Mouse (Mus musculus): Measurements from ENCODE around the gene Tex29. TPM values are rescaled to one million over a fixed set of nuclear protein-coding genes. Genes with fewer than 3 reads are reported as not detected.

Gene Tex29
- not detected for total RNA-seq (2021)
- long read RNA-seq, experiment 1, result 0 reads
- long read RNA-seq, experiment 2, result 0 reads

DNA sequence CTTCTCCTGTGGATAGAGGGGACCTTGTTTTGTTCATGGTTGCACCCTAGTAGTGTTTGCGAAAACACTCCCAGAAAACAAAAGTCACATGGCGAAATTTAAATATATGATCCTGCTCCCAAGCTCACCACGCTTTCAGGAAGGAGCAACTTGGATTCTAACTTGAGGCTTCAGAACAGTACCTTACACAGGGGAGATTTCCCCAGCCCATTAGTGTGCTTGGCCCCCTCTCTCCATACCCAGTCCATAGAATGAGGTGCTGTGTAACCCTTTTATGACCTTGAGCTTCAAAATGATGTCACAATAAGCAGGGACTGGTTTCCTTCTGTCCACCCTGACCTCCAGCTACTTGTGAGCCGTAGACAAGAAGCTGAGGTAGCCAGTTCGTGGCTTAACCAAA, at the start of gene Tex29:
TSS of gene Tex29 (plus strand) at position 301 of the 400 bp plus-strand sequence.
- no peak for DNase-seq

DNA sequence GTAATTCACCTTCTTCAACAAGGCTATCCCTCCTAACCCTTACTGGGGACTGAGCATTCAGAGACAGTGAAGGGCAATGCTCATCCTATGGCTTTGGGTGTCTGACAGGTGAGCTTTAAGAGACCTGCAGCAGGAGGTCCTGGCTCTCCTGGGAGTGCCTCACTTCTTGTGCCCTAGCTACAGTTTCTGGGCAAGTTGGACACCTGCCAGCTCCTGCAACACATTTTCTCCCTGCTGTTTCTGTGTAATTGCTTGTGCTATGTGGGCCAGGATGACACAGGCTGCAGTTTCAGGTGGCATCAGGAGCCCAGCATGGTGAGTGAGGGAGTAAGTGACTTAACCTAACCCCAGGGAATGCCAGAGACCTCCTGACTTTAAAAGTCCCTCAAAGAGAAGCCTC, 45.3 kb upstream of the Tex29 start:
- DNase-seq, result no peak

DNA sequence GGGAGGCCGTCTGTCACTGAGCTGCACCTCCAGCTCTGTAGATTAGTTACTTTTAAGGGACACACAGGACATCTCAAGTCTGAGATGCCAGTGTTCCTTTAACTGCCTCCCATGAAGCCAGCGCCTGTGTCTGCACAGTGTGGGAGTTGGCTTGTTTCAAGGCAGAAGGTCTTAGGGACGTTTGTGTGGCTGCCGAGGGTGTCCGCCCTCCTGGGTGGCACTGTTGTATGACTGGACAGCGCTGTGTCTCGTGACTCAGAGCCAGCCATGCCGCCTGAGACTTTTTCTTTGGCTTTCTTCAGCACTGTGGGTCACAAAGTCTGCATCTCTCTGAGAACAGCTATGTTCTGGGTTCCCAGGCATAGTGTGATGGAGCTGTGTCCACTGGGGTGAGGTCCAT, 43.1 kb upstream of the Tex29 start:
- no peak for DNase-seq

DNA sequence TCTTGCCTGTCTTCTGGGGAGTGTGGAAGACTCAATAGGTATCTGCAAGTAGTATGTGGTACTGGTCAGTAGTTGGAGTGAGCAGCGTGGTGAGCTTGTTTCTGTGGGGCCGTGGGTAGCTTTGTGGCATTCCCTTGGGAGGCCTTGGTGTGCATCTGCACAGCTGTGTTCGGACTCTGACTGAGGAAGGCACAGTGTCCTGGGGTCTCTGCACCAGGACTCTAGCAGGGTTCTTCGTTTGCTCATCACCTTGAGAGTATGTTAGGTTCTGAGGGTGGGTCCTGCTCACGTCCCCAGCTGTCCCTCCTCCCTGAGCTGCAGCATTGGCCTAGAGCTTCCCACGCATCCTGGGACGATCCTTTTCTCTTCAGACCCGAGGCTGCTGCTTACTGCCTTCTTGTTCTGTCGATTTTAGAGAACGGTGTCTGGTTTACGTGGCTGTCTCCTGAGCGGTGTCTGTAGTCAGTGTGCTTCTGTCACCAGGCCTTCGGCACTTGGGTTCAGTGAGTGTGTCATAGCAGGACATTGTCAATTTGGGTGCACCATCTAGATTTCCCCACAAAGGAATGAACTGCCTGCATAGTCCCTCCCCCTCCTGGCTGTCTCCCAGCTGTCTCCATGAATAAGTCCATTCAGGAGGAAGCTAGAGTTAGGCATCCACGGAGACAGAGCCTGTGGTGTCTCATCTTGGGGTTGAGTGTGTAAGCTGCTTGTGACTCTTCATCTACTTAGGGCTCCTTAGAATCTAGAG, 42.4 kb upstream of the Tex29 start:
- DNase-seq, result no peak

DNA sequence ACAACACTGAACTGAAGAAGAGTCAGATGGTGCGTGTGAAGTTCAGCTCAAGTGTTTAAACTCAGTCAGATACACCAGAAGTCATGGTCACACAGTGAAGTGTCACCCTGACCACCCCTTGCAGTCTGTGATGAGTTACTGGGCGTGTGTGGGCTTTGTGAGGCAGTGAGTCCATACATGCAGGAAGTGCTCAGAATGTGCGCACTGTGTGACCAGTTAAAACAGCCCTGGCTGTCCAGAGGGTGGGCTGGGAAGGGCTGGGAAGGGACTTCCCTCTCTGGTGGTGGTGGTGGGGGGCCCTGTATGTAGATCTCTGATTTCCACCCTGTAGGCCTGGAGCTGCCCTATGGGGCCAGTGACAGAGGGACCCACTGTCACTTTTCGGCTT, 41.8 kb upstream of the Tex29 start:
- no peak for DNase-seq

DNA sequence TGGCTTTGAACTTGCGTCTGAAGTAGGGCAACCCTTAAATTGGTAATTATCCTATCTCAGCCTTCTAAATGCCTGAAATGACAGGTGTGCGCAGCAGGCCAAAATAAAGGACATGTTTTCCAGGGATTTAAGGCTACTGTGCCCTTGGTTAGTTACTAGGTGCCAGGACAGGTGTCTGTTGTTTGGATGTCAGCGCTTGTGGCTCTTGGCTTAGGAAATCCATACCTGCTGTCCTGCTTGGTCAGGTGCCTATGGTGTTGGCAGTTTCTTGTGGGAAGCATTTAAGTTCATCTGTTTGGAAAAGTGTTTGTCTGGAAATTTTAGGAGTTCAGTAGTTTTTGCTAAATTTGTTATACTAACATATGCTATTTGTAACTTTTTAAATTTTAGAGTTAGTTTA, 41.2 kb upstream of the Tex29 start:
- DNase-seq, result no peak

DNA sequence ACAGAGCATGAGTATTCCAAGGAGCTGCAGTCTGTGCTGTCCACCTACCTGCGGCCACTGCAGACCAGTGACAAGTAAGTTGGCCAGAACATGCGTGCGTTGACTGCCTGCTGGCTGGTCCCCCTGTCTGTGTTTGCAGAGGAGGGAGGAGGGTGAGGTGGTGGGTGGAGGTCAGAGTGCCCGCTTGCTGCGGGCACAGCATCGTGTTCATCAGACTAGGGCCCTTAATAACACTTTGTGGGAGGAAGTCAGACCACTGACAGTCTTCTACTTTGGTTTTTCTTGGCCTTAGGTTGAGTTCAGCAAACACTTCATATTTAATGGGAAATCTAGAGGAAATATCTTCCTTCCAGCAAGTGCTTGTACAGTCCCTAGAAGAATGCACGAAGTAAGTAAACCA, 39.8 kb upstream of the Tex29 start:
- no peak for DNase-seq

DNA sequence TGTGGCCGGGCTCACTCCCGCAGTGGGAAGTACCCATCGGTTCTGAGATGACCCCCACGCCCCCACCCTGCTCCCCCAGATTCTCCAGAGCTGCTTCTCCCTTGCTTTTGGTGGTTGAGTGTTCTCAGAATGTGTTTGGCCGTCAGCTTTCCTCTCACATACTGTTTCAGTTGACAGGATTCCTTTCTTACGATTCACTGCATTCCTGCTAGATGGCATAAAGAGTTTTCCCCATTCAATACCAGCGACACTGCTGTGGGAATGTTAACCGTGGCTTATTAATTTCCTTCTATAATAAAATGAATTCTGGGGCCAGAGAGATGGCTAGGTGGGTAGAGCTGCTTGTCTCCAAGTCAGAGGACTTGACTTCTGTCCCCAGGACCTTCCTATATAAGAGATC, 38.7 kb upstream of the Tex29 start:
- DNase-seq, result no peak

DNA sequence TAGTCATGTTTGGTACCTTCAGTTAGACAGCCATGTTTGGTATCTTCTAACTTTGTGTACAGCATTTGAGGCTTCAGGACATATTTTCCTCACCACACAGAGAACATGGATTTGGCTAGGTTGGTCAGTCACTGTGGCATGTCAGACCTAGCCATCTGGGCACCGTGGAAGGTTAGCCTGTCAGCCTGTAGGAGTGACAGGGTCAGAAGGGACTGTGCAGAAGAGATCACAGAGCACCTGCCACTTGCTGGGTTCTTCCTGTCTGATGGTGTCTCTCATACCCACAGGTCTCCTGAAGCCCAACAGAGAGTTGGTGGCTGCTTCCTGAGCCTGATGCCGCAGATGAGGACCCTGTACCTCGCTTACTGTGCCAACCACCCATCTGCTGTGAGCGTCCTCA, 35.4 kb upstream of the Tex29 start:
- no peak for DNase-seq

DNA sequence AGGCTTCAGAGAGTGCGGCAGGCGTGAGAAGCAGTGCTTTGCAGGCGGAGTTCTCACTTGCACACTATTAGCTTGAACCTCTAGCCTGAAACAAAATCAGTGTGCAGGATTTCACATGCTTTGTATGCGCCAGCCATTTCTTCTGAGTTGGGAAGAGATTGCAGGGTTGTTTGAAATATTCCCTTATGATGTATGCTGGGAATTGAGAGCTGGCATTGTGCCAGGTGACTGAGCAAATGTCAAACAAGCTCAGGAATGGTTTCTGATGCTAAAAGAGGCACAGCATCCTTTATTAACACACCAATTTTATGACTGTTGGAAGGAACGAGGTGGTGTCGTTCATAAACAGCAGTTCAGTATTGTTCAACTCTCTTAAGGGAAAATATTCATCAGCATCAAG, 34.0 kb upstream of the Tex29 start:
- no peak for DNase-seq

DNA sequence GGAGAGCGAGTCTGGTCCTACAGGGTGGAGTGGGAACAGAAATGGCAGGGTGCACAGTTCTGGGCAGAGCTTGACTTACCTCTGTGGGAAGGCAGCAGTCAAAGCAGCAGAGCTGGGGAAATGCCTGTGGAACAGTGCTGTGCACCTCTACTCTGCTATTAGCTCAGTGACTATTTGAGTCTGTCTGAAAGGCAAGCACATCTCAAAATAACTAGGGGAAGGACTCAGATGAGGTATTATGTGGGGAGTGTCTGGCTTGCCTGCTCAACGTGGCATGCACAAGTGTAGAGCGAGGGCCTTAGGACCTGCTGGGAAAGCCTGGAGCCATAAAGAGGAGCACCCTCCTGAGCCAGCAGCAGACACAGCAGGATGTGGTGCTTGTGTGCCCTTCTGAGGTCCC, 32.9 kb upstream of the Tex29 start:
- no peak for DNase-seq

DNA sequence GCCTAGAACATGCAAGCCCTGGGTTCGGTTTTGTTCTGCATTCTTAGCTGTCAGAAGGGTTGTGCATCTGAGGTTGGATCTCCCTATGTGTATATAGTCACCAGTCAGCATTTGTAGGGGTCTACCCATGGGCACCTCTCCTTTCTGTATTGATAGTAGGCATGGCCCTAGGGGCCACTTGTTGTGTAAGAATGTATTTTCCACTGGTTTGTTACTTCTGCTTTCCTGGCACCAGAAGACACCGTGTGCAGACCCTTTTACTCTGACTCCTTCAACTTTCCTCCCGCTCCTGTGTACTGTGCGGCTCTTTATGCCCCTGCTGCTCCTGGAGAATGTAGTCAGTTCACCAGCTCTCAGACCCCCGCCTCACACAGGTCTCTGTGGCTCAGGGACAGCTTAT, 32.2 kb upstream of the Tex29 start:
- DNase-seq, result no peak

DNA sequence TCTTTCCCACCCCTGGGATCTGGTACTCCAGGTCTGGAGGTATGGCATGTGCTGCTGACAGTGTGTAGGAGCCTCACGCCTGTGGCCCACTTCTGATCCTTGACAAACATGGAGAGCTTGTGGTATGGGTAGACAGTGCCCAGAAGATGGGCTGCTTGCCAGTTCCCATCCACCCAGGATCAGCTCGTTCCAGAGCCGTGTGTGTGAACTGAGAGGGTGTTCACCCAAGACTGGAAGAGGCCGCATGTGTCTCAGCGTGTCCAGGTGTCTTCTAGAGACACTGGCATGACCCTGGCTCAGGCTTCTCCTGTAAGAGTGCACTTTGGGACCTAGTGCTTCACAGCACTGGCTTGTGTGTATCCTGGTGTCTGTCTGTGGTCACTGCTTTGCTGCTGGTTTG, 29.8 kb upstream of the Tex29 start:
- no peak for DNase-seq

DNA sequence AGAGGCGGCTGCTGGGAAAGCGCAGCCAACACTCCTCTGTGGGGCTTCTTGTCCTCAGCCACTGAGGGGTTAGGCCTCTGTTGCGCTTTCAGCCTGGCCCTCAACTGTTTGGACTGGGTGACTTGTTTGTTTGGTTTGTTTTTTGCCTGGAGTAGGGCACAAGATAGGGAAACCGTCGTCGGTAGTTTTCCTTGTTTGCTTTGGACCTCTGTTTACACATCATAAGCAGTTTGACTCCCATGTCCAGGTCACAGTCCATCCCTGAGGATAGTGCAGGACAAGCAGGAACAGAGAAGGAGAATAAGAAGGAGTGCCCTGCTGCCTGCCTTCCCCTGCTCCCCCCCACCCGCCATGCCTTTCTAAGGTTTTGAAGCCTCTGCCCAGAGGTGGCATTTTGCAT, 26.5 kb upstream of the Tex29 start:
- no peak for DNase-seq

DNA sequence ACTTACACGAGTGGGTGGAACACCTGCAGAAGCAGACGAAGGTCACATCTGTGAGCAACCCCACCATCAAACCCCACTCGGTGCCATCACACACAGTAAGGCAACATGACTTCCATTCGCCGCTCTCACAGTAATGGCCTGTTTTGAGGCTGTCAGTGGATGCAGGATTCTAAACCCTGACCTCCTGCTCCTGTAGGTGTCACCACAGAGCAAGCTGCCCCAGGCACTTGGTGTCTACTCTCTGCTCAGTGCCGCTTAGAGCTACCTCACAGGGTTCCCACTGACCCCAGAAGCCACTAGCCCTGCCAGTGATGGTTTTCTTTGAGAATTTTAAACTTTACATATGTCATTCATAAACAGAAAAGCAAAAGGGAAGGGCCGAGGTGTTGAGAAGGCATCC, 25.1 kb upstream of the Tex29 start:
- DNase-seq, result no peak

DNA sequence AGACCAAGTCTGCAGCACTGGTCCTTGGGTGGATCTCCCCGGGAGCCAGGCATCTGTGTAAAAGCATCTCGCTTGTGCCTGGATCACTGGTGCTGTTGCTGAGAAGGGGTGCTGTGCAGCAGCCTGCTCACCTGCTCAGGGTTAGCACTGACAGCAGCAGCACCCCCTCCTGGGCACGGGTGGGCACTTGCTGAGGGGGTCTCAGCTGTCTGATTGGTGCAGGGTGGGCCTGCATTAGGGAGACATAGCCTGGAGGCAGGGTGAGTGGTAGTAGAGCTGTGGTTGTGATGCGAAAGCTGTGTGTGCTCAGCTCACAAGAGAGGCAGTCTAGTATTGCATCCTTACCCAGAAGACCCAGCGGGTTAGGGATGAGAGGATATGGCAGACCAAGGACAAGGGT, 20.1 kb upstream of the Tex29 start:
- no peak for DNase-seq

DNA sequence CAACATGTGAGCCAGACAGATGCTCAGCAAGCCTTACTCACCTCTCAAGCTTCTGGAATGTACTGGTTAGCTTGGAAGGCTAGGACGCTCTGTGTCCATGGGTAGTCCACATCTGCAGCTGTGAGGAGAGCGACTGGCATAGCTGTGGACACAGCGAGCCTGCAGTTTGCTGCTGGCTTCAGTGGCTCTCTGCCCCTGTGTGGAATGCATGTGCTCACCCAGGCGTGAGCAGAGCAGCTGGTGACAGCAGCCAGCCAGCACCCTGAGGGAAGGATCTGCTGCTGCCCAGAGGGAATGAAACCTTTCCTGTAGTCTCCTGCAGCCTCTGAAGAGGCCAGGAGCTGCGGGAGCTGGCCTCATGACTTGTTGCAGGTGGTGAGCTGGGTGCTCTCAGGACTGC, 19.7 kb upstream of the Tex29 start:
- no peak for DNase-seq

DNA sequence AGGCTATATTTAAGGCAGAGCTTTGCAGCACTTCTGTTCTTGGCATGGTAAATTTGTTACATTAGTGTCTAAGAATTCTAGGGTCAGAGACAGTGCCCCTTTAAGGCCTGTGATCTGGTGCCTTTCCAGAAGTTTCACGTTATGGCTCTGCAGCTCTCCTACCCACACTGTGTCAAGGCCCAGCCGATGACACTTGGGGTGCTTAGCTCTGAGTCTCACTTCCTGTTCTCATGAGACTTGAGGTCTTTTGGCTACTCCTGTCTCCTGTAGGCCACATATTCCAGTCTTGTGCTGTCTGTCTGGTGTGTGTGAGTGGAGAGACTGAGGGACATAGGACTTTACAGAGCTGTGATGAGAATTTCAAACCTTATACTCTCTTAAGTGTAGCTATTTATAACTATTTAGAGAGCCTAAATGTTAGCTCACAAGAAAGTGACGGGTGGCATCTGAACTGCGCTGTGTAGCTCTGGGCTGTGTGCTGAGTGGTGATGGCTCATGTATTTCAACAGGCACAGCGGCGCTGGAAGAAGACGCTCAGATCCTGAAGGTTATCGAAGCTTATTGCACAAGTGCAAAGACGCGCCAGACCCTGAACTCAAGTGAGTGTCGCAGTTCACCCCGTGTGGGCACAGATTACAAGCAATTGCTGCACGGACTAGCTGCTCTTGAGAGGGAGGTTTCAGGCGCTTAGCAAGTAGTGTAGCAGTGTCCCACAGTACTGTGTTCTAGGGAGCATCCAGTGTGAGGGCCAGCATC, 18.6 kb upstream of the Tex29 start:
- DNase-seq, result no peak

DNA sequence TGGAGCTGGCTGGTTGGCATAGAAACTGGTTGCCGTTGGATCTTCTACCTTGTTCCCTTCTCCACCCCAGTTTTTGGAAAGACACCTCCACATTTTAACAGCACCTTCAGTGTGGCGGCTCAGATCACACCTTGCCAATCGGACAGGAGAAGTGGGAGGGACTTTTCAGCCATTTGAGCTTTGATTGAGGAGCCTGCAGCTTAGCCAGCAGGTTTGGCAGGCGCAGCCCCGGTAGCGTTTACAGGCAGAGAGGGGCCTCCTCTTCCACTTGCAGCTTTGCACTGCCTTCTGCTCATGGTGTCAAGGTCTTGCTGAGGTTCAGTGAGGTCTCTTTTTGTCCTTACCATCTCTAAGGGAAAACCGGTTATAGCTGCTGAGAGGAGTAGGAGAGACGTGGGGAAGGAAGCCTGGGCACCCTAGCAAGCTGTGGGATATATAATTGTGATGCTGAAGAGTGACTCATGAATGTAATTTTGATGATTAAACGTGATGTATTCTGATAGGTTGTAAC, 17.7 kb upstream of the Tex29 start:
- DNase-seq, result no peak

DNA sequence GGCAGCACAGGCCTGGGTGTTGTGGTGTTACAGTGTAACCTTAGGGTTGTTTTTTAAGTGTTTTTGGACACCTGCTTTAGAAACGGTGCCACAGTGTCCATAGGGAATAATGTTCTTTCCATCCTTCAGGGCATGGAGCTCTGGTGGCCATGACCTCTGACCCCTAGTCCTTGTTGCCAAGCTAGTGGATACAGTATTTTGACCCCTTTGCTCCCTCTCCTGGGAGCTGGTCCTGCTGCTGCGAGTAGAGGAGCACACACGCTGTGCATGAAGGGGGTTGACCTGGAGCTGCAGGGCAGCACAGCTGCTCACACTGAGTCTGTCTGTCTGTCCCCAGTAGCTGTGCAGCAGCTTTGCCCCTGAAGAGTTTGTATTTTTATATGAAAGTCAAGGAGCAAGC, 14.5 kb upstream of the Tex29 start:
- no peak for DNase-seq

DNA sequence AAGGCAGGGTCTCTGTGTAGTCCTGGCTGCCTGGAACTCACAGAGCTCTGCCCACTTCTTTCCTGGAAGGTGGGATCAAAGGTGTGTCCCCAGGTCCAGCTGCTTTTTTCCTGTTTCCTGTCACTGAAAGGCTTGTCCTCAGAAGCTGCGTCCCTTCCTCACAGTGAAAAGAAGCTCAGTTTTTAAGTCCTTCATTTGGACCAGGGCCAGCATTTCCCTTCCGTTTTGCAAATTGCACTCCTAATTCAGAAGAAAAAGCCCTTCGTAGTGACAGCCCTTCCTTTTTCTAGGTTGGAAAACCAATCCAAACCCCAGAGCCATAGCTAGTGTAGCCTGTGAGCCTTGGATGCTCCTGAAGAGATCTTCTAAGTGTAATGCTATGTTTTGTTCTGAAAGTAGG, 13.0 kb upstream of the Tex29 start:
- no peak for DNase-seq

DNA sequence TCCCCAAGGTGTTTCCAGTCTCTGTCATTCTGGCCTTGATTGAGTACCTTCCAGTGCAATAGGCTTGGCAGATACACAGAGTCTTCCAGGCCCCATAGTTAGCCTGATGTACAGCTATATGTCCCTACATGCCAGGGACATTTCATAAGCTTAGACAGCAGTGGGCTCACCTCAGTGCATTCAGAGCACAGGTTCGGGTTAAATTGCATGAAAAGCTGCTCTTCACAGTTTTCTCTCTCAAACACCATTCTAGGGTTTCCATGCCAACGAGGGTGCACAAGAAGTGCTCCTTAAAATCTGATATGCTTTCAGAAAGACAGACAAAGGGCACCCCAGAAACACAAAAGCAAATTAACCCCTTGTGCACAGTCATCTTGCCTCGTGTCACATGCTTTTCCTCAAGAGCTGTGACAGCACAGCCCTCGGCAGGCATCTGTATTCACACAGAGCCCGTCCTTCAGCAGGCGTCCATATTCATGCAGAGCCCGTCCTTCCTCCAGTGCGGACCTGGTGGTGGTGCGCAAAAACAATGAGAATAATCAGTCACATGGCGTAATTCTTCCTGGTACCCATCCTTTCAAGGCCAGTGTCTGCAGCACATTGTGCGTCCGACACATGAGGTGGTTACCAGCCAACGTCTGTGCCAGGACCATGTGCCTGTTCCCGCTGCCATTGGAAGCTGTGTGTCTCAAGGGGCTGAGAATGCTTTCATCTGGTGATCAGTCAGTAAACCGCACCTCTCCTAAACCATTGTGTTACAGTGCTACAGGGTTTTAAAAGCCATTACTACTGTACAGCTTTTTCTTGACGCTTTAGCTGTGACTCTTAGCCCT, 9.8 kb upstream of the Tex29 start:
- no peak for DNase-seq

DNA sequence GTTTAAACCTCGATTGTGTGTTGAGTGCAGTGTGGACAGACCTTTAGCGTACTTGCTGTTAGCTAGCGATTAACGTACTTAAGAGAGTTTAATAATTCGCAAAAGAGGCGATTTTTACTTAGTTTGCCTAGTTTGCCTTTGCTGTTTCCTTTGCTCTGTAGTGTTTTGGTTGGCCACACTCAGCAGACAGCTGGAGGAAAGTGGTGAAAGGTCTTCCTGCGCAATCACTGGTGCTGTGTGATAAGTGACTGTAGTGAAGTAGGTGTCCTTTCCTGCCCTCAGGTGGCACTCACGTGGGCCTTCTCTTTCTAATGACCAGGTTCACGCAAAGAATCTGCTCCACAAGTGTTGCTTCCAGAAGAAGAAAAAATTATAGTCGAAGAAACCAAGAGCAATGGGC, 9.1 kb upstream of the Tex29 start:
- no peak for DNase-seq

Measured in gastrocnemius, postnatal 10 days (tissue).